Mouse (Mus musculus): ENCODE measurements around the gene Pdzd2. TPM values are rescaled to one million over a fixed set of nuclear protein-coding genes. Genes with fewer than 3 reads are reported as not detected.

The Pdzd2 gene
- polyA plus RNA-seq, 1 experiment = 20.0 TPM

- no peak for DNase-seq (ENCODE audit: low spot score)
These were observed 307.4 kb downstream of the Pdzd2 start for GRCm38 (mm10) chr15:12432320-12432719.

GRCm38 (mm10) chr15:12431684-12432083 is 308.0 kb downstream of the Pdzd2 start:
- no peak for DNase-seq (ENCODE audit: low spot score)

- DNase-seq (ENCODE audit: low spot score) = no peak
These were observed 308.5 kb downstream of the Pdzd2 start for GRCm38 (mm10) chr15:12431188-12431587.

DNA sequence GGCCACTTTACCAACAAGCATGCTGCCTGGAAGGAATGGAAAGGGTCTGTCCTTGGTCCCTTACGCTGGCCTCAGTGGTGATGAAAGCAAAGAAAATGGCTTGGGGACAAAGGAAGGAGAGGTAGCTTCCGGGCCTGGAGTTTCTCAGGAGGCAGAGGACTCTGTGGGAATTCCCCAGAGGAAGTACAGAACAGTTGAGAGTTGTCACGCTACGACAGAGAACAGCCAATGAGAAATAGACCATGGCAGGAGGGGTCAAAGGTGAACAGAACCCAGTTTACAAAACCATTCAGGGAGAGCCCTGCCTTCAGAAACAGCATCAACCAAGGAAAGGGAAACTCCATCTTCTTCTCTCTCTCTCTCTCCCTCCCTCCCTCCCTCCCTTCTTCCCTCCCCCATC is 309.1 kb downstream of the Pdzd2 start:
- DNase-seq (ENCODE audit: low spot score) = no peak

GRCm38 (mm10) chr15:12429572-12430431 is 309.9 kb downstream of the Pdzd2 start:
- no peak for DNase-seq (ENCODE audit: low spot score)

DNA sequence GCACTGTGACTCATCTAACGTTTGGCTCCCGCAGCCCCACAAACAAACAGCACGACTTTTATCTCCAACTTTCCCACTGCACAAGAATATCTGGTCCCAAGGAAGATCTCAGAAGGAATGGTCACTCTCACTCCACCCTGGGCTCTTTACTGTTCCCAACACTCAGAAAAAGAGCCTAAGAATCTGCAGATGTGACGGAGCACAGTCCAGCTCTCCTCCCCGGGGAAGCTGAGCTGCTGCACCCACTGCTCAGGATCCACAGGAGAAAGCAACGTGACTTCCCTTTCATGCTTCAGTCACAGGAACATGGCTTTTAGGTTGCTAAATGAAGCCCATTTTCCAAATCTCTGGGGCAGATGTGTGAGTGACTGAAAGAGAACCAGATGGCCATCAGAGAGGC is 311.9 kb downstream of the Pdzd2 start:
- DNase-seq (ENCODE audit: low spot score) = no peak

DNA sequence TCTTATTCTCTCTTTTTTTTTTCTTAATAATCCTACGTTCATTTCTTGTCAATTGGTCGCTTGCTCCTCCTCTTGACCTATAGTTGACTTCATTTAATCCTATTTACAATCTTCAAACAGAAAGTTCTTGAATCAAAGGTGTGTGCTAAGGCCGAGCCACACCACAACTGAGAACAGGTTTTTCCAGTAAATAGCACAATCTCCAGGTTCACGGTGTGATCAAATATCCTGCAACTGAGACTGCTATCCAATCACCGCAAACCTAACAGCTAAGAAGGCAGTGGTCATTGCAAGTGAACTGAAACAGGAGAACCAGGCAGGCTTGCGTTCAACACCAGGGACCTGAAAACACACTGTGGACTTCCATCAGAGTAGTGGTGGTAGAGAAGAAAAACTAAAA is 313.4 kb downstream of the Pdzd2 start:
- no peak for DNase-seq (ENCODE audit: low spot score)

- no peak for DNase-seq (ENCODE audit: low spot score)
These were observed 314.6 kb downstream of the Pdzd2 start for GRCm38 (mm10) chr15:12425049-12425627.

- no peak for DNase-seq (ENCODE audit: low spot score)
These were observed 315.5 kb downstream of the Pdzd2 start for GRCm38 (mm10) chr15:12424187-12424586.

DNA sequence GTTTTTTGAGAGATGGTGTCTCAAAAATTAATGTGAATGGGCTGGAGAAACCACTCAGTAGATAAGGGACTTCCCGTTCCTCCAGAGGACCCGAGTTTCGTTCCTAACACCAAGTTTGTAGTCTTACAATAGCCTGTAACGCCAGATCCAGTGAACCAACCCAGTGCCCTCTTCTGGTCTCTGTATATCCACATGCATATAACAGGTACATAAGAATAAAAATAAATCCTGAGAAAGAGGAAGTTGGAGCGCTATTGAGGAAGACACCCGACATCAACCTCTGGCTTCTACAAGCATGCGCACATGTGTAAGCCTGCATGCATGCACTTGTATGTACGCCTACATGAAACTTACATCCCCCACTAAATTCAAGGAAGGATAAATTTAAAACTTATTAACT is 318.8 kb downstream of the Pdzd2 start:
- DNase-seq (ENCODE audit: low spot score) = no peak

GRCm38 (mm10) chr15:12420376-12420775 is 319.3 kb downstream of the Pdzd2 start:
- DNase-seq (ENCODE audit: low spot score) = no peak

- DNase-seq (ENCODE audit: low spot score) = no peak
These were observed 320.3 kb downstream of the Pdzd2 start for GRCm38 (mm10) chr15:12419446-12419845.

GRCm38 (mm10) chr15:12415536-12416200 is 324.1 kb downstream of the Pdzd2 start:
- DNase-seq (ENCODE audit: low spot score) = no peak

DNA sequence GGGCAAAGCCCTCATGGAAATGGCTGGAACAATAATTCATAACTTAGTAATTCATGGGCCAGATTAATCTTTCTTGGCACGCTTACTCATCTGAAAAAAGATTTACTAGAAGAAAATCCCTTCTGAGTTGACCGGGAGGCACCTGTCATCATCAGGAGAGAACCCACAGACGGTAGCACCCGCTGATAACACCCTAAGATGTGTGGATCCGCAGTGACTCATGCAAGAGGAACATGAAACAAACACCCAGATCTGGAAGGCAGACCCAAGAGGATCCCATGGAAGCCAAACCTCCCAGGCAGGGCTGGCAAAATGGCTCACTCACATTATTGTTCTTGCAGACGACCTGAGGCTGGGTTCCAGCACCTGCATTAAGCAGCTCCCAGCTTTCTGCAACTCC is 325.0 kb downstream of the Pdzd2 start:
- no peak for DNase-seq (ENCODE audit: low spot score)

DNA sequence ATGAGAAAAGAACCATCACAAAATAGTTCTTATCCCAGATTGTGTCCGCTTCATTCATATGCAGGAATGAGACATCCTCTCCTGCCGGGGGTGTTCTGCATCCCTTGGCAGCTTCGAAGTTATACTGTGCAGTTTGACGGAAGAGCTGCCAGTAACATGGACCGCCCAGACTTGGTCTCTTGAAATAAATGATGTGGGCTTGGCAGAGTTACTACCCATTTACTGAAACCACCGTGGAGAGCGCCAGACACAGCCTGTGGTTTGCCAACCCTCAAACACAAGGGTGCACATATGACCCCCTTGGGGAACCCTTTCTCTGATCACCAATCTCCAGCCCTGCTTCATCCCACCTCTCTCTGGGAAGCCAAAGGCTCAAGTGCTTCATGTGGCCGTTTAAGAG is 331.5 kb downstream of the Pdzd2 start:
- no peak for DNase-seq (ENCODE audit: low spot score)

- DNase-seq (ENCODE audit: low spot score) = no peak
These were observed 334.1 kb downstream of the Pdzd2 start for GRCm38 (mm10) chr15:12405592-12405991.

GRCm38 (mm10) chr15:12397032-12397431 is 342.7 kb downstream of the Pdzd2 start:
- DNase-seq (ENCODE audit: low spot score) = no peak

DNA sequence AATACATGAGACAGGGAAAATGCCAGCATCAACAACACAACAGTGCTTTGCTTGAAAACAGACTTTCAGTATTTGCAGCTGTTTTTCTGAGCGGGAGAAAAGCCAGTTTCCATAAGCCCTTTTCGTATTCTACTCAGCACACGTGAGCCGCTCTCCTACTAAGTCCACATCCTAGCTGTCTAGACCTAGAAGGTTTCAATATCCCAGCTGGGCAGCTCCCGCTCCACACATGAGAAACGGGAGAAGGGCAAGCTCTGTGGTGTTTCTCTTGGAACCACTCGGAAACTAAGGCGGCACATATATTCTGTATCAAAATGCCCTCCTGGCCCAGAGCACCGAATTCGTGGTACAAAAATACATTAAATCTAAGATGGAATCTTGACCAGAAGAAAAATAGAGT is 345.0 kb downstream of the Pdzd2 start:
- no peak for DNase-seq (ENCODE audit: low spot score)

DNA sequence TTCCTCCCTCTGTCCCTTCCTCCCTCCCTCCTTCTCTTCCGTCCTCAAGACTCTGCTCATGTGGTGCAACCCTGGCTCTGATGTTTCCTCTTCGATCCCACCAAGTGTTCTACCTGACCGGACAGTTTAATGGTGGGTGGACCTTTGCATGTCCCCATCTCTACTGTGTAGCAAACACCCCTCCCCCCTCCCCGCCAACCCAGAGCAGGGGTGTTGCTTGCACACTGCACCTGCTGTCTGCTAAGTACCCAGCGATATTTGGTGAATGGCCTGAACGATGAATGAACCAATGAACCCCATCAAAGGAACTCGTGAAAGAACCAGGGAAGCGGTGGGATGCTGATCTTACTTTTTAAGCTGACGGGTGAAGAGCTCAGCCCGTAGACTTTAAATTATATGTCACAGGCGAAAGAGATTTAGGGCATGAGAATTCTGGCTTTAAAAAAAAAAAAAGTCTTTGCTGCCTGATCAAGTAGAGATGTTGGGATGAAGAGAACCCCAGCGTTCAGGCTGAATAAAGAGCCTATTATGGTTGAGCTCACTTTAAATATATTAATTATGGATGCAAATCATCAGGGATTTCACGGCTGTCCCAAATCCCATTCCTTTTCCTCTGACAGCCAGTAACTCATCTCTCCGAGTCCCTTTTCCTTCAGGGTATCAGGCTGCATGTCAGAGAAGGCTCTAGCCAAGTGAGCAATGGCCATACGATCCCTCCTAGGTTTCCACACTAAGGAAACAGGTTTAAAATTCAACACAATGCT is 350.8 kb downstream of the Pdzd2 start:
- DNase-seq (ENCODE audit: low spot score) = no peak

DNA sequence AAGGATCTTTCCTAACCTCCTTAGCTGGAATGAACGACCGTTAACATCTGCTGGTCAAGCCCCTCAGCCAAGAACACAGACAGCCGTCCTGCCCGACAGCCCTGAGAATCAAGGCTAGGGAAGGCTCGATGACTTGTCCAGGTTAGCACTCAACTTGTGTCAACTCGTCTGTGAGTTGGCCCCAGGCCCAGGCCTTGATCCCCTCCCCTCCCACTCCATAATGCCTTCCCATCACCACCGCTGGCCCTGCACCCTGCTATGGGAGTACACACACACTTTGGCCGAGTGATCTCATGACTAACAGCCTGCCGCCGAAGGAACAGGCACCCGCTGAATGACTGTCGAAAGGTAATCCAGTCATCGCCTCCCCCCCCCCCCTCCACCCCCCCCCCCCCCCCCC is 355.0 kb downstream of the Pdzd2 start:
- no peak for DNase-seq (ENCODE audit: low spot score)

DNA sequence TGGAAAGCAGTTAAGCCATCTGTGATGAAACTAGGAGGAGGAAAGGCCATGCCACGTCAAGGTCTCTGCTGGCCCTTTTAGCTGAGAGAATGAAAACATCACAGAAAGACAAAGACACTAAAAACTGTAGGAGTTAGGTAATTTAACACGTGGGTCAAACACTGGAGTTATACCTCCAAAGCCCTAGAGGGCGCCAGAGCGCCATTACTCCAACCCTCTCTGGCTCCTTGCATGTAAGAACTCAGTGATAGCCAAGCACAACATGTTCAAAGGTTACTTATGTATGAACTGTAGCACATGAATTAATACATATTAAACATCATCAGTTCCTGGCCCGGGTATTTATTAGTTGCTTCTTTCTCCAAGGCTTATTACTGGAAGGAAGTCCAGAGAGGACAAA is 359.2 kb downstream of the Pdzd2 start:
- DNase-seq (ENCODE audit: low spot score) = no peak

GRCm38 (mm10) chr15:12380057-12380456 is 359.7 kb downstream of the Pdzd2 start:
- no peak for DNase-seq (ENCODE audit: low spot score)
